Mouse (Mus musculus) embryonic facial prominence, embryonic 10.5 days (tissue): ENCODE data around the gene Dnmbp. TPM values are rescaled to one million over a fixed set of nuclear protein-coding genes. Genes with fewer than 3 reads are reported as not detected.

Source experiments
- DNase-seq: peaks from one replicate; pipeline ENCODE4 v3.0.0-alpha.2; 2017; ENCODE audit warnings: low spot score
- H3K27ac ChIP-seq: fragments of 300-500 bp; sonication (generic); replicated peaks from 2 replicates; pipeline ENCODE4 v1.5.1; 2016; ENCODE audit warnings: mild to moderate bottlenecking
- H3K27me3 ChIP-seq: fragments of 300-500 bp; sonication (generic); replicated peaks from 2 replicates; pipeline ENCODE4 v1.6.1; 2016; ENCODE audit warnings: low read depth, mild to moderate bottlenecking; ENCODE audit not compliant: poor library complexity, severe bottlenecking
- H3K36me3 ChIP-seq: fragments of 300-500 bp; sonication (generic); replicated peaks from 2 replicates; pipeline ENCODE4 v1.6.1; 2016; ENCODE audit warnings: mild to moderate bottlenecking, moderate library complexity
- H3K4me1 ChIP-seq: fragments of 300-500 bp; sonication (generic); 2 replicates; pipeline ENCODE4 v1.6.1; 2016
- H3K4me3 ChIP-seq: fragments of 300-500 bp; sonication (generic); 2 replicates; pipeline ENCODE4 v1.5.1; 2016; ENCODE audit warnings: mild to moderate bottlenecking, moderate library complexity
- H3K9me3 ChIP-seq: fragments of 300-500 bp; sonication (generic); 2 replicates; pipeline ENCODE4 v1.6.1; 2016; ENCODE audit warnings: mild to moderate bottlenecking
- WGBS: fragments of 180-500 bp; shearing (Covaris S2); methylation state at CpG from one replicate; pipeline ENCODE4 v1.1.7; 2016; 5-methylcytosine and 5-hydroxymethylcytosine counted together
- polyA plus RNA-seq: library from polyadenylated mRNA; unstranded; fragments of >200 nt; fragmentation: Nextera tagmentation; extraction: Ambion mirVana; gene quantifications from 2 replicates; pipeline ENCODE4 v1.2.1, GENCODE M21; 2016

The Dnmbp gene
- polyA plus RNA-seq, 1 experiment from 2014 or later: 20.4 TPM

DNA sequence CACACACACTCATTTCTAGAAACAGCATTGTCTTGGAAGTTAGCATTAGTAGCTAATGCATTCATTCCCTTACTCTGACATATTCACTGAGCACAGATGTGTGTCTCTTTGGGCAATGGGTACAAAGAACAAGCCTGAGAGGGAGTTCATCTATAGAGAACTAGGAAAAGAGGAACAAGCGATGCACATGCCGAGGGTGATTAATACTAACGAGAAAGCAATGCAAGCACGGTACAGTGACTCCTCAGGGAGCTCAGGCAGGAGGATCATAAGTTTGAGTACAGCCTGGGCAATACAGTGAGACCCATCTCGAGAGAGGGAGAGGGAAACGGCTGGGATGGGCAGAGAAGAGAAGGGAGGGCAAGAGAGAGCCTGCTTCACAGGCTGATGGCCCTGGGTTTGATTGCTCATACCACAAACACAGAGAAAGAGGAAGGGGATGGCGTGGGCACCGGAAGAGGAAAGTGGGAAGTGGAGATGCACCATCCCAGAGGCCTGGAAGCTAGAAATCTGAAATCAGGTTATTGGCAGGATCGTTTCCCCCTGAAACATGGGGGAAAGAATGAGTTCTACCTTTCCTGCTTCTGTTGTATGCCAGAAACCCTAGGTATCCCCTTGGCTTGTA lies 138.5 kb downstream of the Dnmbp start:
- Histone ChIP-seq H3K4me3 (no peak overlapping the region), H3K27me3 (no peaks in the 10 kb centered on the region), H3K4me1 (no peaks in the 10 kb centered on the region), H3K9me3 (no peaks in the 10 kb centered on the region), H3K27ac (no peak overlapping the region), H3K36me3 (no peaks in the 10 kb centered on the region)
- no peak for DNase-seq
- WGBS: 81% methylated on average over 9 of the region's 9 CpGs

DNA sequence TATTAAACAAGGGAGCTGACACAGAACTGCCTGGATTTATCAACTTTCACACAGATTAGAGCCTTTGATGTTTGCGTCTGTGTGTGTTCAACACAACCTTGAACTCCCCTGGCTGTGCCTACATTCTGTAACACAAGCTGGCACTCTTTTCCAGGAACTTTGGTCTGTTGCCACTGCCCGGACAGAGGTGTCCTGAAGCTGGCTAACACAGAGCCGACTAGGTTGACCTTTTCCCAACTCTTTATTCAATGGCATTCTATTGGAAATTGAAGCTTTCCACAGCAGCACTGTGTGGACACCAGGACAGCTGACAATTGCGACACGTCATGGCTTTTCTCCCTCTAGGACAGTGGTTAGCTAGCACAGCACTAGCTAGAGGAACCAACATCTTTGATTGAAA lies 142.8 kb downstream of the Dnmbp start:
- Histone ChIP-seq H3K27ac (no peak overlapping the region), H3K9me3 (no peaks in the 10 kb centered on the region), H3K27me3 (no peaks in the 10 kb centered on the region), H3K36me3 (no peaks in the 10 kb centered on the region), H3K4me1 (no peaks in the 10 kb centered on the region), H3K4me3 (no peak overlapping the region)
- no peak for DNase-seq
- WGBS: 83% methylated on average over 5 of the region's 5 CpGs

Other genes with a start within 250 kb of the Dnmbp start
- 14.4 and 14.8 TPM in 2 replicates for gene Cutc, start 187.2 kb downstream of the Dnmbp start, polyA plus RNA-seq
- gene Cox15, start 187.2 kb downstream of the Dnmbp start, polyA plus RNA-seq: 10.9 and 16.2 TPM in 2 replicates
- gene Abcc2, start 158.0 kb downstream of the Dnmbp start, polyA plus RNA-seq: 0.05 TPM in 1 of 2 replicates, not detected in the other
- 0.07 and 0.13 TPM in 2 replicates for gene Cpn1, start 46.4 kb upstream of the Dnmbp start, polyA plus RNA-seq
- not detected in 2 replicates for gene Cyp2c23, start 89.0 kb upstream of the Dnmbp start, polyA plus RNA-seq
- 19.7 and 20.5 TPM in 2 replicates for gene Erlin1, start 129.6 kb upstream of the Dnmbp start, polyA plus RNA-seq
- 41.2 and 45.9 TPM in 2 replicates for gene Chuk, start 167.3 kb upstream of the Dnmbp start, polyA plus RNA-seq
- gene Cwf19l1, start 195.7 kb upstream of the Dnmbp start, polyA plus RNA-seq: 41.1 and 45.4 TPM in 2 replicates
- 98.1 and 99.3 TPM in 2 replicates for gene Bloc1s2, start 206.3 kb upstream of the Dnmbp start, polyA plus RNA-seq